Mouse (Mus musculus) testis, adult 2 months (tissue): ENCODE measurements at regions not wholly inside any gene's neighbourhood (a gene's known extent, or its start where the extent isn't known, plus 50 kb on each side); places are given as distances from the start of the nearest gene placed in this dataset.

Experiments used
- CTCF ChIP-seq: fragments of 200-500 bp; IDR thresholded peaks from 2 replicates; pipeline ENCODE4 v1.5.1; 2012; ENCODE audit warnings: low read depth, mild to moderate bottlenecking, inconsistent platforms, low read length, moderate library complexity; ENCODE audit not compliant: control insufficient read depth, insufficient read depth, insufficient replicate concordance
- POLR2A ChIP-seq: fragments of 200-500 bp; IDR thresholded peaks from 2 replicates; pipeline ENCODE4 v1.6.1; 2012; ENCODE audit warnings: low read depth, mild to moderate bottlenecking, inconsistent platforms, low read length, moderate library complexity; ENCODE audit not compliant: control insufficient read depth

GRCm38 (mm10) chr3:52774734-52775133 is 242.3 kb downstream of the Cog6 start:
- TF ChIP-seq CTCF (no peak), POLR2A (no peak)
